Mouse (Mus musculus): ENCODE data around the gene Spg11.

The Spg11 gene

DNA sequence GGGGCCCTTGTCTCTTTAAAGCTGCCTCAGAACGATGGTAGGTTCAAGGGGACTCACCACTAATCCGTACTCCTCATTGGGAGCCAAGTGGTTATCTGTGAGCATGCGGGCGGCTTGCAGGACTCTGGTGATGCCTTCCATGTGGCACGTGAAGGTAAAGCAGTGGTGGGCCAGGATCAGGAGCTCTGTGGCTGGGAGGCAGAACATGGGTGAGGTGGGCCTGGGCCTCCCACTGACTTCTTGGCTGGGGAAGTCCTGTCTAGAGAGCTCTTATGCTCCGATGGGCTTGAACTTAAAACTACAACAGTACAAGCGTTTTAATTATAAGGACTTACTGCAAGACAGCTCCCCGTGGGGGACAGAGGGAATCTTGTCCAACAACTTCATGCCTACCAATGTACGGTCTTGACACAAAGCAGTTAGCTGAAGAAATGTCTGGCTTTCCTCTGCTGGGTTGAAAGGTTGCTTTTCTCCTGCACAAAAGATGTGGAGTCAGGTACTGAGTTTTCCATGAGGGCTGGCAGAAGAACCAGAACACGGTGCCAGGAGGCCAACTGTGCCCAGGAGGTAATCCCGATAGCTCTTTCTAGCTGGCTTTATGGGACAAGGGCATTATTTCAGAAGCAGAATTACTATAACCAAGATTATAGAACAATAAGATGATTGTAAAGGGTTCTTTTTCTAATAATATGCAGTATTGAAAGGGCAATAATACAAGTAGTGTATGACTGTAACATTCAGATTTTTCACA, 58.6 kb downstream of the Spg11 start:
- DNase-seq = peak; percentile 82

DNA sequence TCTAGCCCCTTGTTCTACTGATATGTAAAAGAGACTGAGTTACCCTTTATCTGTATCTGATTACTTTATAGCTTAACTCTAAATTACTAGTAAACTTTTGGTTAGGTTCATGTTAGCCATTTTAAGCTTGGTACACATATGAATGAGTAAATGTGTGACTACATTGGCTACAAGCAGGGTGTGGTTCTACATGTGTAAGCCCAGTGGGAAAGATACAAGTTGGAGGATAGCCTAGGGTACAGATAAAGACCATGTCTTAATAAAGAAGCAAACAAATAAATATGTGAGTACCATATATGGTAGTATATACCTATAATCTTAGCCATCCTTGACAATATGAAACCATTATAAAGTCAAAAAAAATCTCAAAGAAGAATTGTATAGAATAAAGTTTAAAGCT, 74.3 kb downstream of the Spg11 start:
- no peak for DNase-seq

DNA sequence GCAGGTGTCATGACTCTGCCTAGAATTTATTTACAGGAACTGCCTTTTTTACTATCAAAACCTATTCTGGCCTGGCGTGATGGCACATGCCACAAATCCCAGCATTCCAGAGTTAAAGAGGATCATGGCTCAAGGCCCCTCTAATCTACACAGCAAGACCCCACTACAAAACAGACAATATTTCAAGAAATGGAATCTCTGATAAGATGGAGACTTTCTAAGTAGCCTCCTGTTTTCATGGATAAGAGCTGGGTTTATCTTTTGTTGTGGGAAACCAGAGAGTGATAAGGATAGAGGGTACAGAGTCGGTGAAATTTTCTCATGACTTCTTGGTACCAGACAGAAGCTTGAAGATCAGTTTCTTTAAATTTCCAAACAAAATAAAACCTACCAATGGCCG, 82.1 kb downstream of the Spg11 start:
- DNase-seq = no peak

DNA sequence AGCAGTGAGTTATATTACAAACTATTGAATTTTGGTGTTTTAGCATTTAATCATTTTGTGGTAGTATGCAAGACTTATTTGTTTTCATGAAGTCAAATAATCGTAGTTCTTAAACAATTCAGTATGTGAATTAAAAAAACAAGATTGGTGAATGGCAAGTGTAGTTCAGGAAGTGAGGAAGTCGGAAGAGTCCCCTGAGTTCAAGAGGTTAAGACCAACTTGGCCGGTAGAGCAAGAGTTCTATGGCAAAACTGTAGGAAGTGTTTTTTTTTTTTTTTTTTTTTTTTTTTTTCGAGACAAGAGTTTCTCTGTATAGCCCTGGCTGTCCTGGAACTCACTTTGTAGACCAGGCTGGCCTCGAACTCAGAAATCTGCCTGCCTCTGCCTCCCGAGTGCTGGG, 86.2 kb downstream of the Spg11 start:
- no peak for DNase-seq

DNA sequence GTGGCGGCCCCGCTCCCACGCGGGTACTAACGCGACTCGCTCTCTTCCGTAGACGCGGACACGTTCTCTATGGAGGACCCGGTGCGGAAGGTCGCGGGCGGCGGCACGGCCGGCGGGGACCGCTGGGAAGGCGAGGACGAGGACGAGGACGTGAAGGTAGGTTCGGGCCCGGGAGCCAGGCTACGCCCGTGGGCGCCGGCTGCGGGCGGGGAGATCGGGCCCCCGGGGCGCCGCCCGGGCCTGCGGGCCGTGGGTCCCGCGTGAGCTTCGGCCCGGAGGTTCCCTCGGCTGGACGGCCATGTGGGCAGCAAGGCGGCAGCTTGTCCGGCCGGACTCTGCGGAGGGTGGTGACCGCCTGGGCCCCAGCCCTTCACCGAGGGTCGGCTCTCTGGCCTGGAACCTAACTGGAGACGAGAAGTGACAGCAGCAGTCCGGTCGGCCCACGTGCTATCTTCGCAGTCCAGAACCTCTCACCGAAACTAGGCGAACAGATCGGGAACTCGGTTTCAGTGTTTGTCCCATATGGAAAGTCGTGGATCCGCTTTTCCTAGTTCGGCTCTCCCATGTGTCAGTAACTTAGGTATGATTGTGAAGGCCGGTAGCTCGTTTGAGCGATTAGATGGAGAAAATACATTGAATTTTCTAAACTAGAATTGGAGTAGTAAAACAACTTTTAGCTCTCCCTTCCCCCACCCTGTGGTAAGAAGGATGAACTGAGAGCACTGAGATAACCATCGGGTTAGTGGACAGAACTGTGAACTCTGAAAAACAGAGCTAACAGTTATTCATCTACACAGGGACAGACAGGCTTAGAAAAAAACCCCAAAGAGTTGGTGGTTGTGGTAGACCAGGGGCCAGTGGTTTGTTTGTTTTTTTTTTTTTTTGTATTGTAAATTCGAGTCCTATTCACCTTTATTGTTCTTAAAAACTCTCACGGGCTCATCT, 89.2 kb downstream of the Spg11 start:
- peak; percentile 96 for DNase-seq

DNA sequence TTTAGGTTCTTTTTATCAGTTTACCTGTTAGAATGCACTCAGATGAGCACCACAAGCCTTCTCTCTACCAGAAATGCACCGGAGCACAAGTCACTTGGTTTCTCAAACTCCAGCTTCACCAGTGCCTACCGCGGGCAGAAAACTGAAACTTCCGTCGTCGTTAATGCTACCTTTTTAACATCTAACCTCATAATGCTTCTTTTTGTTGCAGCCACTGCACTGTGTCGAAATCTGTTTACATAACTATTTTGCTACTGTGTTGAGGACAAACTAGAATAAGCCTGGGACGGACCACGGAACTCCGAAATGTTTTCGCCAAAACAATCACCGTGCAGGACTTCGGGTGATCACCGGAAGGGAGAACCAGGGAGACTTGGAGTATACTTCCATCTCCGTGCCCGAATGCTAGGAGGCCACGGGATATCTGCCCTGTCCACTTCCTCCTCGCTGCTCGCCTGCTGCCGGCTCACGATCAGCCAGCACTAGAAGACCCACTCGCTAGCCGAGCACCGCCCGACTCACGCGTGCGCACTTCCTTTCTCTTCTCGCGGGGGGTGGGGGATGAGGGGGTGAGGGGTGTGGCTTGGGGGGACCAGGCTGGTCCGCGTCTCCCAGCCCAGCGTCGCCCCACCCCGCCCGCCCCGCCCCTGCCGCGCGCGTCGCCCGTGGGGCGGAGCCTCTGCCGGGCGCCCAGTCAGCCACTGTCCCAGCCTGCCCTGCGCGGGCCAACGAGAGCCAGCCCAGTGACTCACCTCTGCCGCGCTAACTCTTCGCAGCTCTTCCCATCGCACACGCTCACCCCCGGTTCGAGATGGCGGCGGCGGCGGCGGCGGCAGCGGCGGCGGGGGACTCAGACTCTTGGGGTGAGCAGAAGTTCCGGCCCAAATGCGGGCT, 90.1 kb downstream of the Spg11 start, which contains the start of gene Eif3j1:
Gene Eif3j1, plus strand, starts transcription at position 685 of the 894 bp plus-strand sequence.
- DNase-seq = peak; percentile 99

DNA sequence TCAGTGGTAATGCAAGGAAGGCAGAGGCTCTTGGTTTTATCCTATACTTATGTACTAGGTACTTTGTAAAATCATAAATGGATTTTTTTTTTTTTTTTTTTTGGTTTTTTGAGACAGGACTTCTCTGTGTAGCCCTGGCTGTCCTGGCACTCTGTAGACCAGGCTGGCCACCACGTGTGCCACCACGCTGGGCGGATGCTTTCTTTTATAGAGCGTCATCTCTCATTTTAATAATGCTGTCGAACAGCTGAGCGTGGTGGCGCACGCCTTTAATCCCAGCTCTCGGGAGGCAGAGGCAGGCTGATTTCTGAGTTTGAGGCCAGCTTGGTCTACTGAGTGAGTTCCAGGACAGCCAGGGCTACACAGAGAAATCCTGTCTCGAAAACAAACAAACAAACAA, 91.1 kb downstream of the Spg11 start:
- DNase-seq = peak; percentile 91

DNA sequence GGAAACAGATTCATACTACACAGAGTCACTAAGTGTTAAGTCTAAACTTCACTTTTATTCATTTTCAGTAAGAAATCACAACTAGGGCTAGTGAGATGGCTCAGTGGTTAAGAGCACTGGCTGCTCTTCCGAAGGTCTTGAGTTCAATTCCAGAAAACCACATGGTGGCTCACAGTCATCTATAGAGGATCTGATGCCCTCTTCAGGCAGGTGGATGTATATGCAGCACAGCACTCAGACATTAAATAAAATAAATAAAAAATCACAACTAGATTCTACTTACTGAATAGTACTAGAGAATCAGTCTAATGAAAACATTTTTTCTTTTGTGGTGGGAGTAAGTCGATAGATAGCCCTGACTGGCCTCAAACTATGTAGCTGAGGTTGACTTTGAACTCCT, 95.9 kb downstream of the Spg11 start:
- DNase-seq = no peak

DNA sequence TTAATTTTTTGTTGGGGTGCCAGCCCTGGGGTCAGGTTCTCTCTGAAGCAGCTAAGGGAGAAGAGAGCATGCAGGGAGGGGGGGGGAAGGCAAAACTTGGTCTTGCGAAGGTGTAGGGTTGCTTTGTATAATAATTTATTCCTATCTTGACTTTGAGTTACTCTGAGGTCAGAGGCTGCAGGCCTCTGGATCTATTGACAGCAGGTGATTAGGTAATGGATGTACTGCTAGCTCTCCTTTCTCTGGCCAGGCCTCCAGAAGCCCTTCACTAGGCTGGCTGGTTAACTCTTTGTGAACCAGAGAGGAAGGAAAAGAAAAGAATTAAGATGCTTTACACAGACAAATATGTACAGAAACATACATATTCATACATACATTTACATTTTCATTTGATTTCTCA, 99.5 kb downstream of the Spg11 start:
- peak; percentile 70 for DNase-seq

DNA sequence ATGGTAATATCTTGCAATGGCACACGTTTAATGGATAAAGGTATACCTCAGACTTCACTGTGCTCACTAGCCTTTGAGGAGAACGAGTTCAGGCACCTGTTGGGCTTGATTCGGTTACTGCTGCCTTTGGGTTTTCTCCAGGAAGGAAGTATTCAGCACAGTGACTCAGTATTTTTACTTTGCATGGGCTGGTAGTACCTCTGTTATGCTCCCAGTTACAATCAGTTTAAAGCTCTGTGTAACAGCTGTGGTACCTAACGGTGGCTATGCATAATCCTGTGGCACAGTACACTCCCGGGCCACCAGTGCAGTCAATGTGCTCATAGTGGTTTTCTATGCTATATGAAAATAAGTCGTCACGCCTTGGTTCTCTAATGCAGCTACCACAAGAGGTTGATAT, 106.7 kb downstream of the Spg11 start:
- DNase-seq = no peak

DNA sequence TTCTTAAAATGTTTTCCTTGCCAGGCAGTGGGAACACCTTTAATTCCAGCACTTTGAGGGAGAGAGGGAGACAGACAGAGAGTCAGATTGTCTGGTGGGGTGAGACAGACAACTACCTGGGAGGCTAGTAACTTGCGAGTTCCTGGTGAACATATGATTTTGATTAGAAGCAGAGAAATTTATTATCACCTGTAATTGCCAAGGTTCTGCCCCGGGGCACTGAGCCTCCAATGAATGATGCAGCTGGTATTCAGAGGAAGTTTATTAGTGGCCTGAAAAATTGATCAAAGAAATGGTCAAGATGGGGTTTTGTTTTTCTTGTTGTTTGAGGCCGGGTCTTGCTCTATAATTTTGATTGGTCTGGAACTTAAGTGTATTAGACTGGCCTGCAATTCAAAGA, 109.4 kb downstream of the Spg11 start:
- no peak for DNase-seq

Measured in heart, adult 11 months (tissue).